Mouse (Mus musculus): ENCODE data around the gene Itpr3. TPM values are rescaled to one million over a fixed set of nuclear protein-coding genes. Genes with fewer than 3 reads are reported as not detected.
A peak's percentile ranks its signal among the peaks of the same experiment; 100 is the strongest.

The Itpr3 gene
- polyA plus RNA-seq, 1 experiment from 2014 or later, result 0.48 TPM

DNA sequence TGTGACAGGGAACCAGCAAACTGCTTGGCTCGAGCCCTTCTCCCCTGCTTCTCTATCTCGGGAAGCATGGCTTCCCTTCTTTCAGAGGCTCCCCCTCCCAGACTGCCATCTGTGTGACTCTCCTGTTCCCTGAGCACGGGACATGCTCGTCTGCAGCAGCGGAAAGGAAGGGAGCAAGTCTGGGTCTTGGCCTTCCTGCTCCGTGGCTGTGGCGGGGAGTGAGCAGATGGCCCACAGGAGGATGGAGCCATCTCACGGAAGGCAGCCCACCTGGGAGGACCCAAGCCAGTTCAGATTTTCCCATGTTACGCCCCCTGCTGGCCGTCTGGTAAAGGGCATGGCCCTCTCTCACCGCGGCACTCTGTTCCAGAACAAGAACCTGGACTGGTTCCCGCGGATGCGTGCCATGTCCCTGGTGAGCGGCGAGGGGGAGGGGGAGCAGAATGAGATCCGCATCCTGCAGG, 63.5 kb downstream of the Itpr3 start:
- Histone ChIP-seq H3K4me1 (replicated peaks) (peaks cover 56% of the 10 kb centered on the region), H3K4me3 (replicated peaks) (no peak overlapping the region), H3K36me3 (peaks cover 54% of the 10 kb centered on the region), H3K4me2 (no peak overlapping the region), H3K9me3 (replicated peaks) (no peaks in the 10 kb centered on the region), H3K27me3 (no peaks in the 10 kb centered on the region), H3K27ac (no peak overlapping the region), H3K9ac (no peak overlapping the region)
- no peak for DNase-seq
- 23% methylated on average over 18 of the region's 18 CpGs for WGBS (ENCODE audit: insufficient replicate concordance)
- no peak for ATAC-seq (ENCODE audit: low read depth)

DNA sequence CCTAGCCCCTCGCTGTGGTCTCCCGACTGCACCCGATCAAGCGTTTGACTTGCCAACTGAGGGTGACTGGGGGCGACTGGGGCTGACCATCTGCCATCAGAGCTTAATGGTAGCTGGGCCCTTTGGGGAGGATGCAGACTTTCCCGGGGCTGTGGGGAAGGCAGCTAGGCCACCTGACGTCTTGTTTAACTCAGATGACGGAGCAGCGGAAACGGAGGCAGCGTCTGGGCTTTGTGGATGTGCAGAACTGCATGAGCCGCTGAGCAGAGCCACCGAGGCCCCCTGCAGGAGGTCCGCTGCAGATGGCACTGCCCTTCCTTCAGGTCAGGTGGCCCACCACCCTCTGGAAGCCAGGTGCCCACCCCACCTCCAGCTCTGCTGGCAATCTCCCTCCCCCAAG, 64.2 kb downstream of the Itpr3 start:
- no peak overlapping the region for H3K4me2 ChIP-seq
- WGBS (ENCODE audit: insufficient replicate concordance), result 69% methylated on average over 14 of the region's 14 CpGs
- peaks cover 56% of the 10 kb centered on the region for H3K4me1 ChIP-seq (replicated peaks)
- no peaks in the 10 kb centered on the region for H3K9me3 ChIP-seq (replicated peaks)
- H3K27ac ChIP-seq, result peak overlapping the region; percentile 55
- no peaks in the 10 kb centered on the region for H3K27me3 ChIP-seq
- DNase-seq, result no peak
- H3K36me3 ChIP-seq, result peaks cover 54% of the 10 kb centered on the region
- no peak overlapping the region for H3K4me3 ChIP-seq (replicated peaks)
- no peak for ATAC-seq (ENCODE audit: low read depth)
- no peak overlapping the region for H3K9ac ChIP-seq

DNA sequence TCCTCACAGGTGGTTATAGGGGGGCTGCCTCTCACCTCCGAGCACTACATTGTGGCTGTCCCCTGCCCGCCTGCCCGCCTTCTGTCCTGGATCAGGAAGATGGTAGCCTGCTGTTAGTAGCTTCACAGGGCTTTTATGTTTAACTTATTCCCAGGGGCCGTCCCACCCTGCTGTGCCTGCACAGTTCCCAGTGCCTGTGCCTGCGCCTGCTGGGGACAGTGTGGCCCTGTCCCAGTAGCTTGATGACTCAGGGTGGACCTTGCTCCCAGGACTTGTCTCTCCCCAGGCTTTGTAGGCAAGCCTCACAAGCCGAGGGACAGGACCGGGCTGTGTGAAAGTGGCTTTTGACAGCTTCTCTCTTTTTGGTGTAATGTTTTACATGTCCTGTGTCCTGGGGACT, 64.7 kb downstream of the Itpr3 start:
- DNase-seq, result no peak
- WGBS (ENCODE audit: insufficient replicate concordance), result 72% methylated on average over 7 of the region's 7 CpGs
- peaks cover 50% of the 10 kb centered on the region for H3K36me3 ChIP-seq
- peak overlapping the region; percentile 60 for H3K27ac ChIP-seq
- peak; percentile 63 for ATAC-seq (ENCODE audit: low read depth)
- no peaks in the 10 kb centered on the region for H3K27me3 ChIP-seq
- H3K4me2 ChIP-seq, result no peak overlapping the region
- H3K4me3 ChIP-seq (replicated peaks), result no peak overlapping the region
- H3K9ac ChIP-seq, result no peak overlapping the region
- H3K4me1 ChIP-seq (replicated peaks), result peaks cover 58% of the 10 kb centered on the region
- no peaks in the 10 kb centered on the region for H3K9me3 ChIP-seq (replicated peaks)

DNA sequence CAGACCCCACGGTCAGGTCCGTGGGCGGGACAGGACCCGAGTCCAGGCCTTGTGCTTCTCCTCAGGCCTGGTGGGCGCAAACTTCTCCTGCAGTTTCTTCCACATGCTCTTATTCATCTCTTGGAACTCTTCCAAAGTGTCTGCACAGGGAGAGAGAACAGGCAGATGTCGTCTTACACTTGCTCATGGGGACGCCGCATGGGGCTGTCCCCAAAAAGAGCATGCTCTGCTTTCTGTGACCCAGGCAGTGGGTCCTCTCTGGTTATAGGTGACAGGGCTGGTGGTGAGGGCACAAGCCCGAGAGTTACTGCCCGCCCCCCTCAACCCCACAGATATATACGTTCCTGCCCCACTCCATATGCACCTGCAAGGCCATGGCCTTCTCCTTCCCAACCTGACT, 65.6 kb downstream of the Itpr3 start:
- peaks cover 61% of the 10 kb centered on the region for H3K4me1 ChIP-seq (replicated peaks)
- 0 out of 2 replicates have a peak overlapping the region, but pooled peaks have one; percentile 60 for H3K27ac ChIP-seq
- ATAC-seq (ENCODE audit: low read depth), result no peak
- no peak overlapping the region for H3K4me3 ChIP-seq (replicated peaks)
- H3K27me3 ChIP-seq, result no peaks in the 10 kb centered on the region
- no peak overlapping the region for H3K9ac ChIP-seq
- H3K4me2 ChIP-seq, result no peak overlapping the region
- H3K36me3 ChIP-seq, result peaks cover 49% of the 10 kb centered on the region
- no peak for DNase-seq
- WGBS (ENCODE audit: insufficient replicate concordance), result 81% methylated on average over 11 of the region's 11 CpGs
- no peaks in the 10 kb centered on the region for H3K9me3 ChIP-seq (replicated peaks)

DNA sequence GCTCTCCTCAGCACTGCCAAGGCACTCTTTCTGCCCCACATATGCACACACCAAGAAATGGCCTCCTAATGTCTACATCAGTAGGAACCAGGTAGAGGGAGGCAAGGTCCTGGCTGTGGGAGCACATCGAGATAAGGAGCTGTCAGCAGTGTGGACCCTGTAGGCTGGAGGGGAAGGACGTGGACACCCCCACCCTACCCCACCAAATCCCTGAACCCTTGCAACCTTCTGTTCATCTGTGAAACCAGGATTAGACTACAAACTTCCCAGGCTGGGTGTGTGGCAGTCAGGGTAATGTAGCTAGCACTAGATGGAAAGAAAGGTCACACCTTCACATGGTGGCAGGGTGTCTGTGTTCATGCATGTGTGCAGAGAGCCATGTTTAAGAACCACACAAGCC, 66.0 kb downstream of the Itpr3 start:
- ATAC-seq (ENCODE audit: low read depth) (no peak), DNase-seq (no peak)
- Histone ChIP-seq H3K9me3 (replicated peaks) (no peaks in the 10 kb centered on the region), H3K4me2 (no peak overlapping the region), H3K36me3 (peaks cover 51% of the 10 kb centered on the region), H3K4me1 (replicated peaks) (peaks cover 62% of the 10 kb centered on the region), H3K4me3 (replicated peaks) (no peak overlapping the region), H3K27ac (peak overlapping the region; percentile 29; the same call in 1 of the 2 replicates), H3K9ac (no peak overlapping the region), H3K27me3 (no peaks in the 10 kb centered on the region)
- WGBS (ENCODE audit: insufficient replicate concordance), result 72% methylated on average over 2 of the region's 2 CpGs

DNA sequence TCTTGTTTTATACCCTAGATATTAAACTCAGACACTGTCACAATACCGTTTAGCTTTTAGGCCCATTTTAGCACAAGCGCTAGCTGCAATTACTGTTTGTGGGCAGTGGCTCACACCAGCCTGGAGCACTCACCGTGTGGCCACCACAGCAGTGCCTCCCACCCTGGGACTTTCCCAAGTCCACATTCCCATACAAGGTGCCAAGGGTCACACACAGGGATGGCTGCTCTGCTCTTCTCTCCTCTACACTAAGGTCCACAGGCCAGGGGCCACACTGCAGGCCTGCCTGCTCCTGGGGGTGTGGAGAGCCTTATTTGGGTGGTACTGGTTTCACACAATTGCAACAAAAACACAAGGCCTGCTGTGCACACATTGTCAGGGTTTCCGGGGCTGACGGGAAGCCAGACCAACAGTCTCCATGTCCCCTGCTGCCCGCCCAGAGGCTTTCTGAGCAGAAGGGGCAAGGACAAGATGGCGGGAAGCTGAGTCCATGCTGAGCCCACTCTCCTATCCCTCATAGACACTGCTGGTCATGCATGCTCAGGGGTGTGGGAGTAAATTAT, 66.8 kb downstream of the Itpr3 start:
- peaks cover 69% of the 10 kb centered on the region for H3K4me1 ChIP-seq (replicated peaks)
- no peaks in the 10 kb centered on the region for H3K9me3 ChIP-seq (replicated peaks)
- no peak overlapping the region for H3K4me3 ChIP-seq (replicated peaks)
- H3K9ac ChIP-seq, result no peak overlapping the region
- DNase-seq (no peak), ATAC-seq (ENCODE audit: low read depth) (peak; percentile 57)
- H3K27ac ChIP-seq, result peak overlapping the region; percentile 15; the same call in 1 of the 2 replicates
- H3K27me3 ChIP-seq, result no peaks in the 10 kb centered on the region
- no peak overlapping the region for H3K4me2 ChIP-seq
- WGBS (ENCODE audit: insufficient replicate concordance), result 73% methylated on average over 7 of the region's 7 CpGs
- peaks cover 51% of the 10 kb centered on the region for H3K36me3 ChIP-seq

DNA sequence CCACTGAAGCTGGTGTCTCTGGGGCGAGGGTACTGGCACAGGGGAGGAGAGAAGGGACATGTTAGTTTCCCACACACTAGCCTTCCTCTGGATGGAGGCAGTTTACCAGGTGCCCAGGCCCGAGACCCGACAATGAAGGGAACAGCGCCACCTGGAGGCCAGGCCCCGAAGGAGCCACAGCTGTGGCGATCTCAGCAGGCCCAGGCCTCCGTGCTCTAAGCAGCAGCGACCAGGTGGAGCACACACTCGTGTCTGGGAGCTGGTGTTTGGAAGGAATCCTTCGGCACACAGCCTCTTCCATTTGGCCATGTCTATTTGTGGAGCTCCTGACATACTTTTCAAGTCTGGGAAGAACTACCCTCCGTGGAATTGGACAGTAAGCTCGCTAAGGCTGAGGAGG, 68.1 kb downstream of the Itpr3 start:
- DNase-seq (peak; percentile 48), ATAC-seq (ENCODE audit: low read depth) (peak; percentile 39)
- peaks cover 70% of the 10 kb centered on the region for H3K4me1 ChIP-seq (replicated peaks)
- no peaks in the 10 kb centered on the region for H3K27me3 ChIP-seq
- 0 out of 2 replicates have a peak overlapping the region, but pooled peaks have one; percentile 4 for H3K27ac ChIP-seq
- H3K9ac ChIP-seq, result no peak overlapping the region
- no peaks in the 10 kb centered on the region for H3K9me3 ChIP-seq (replicated peaks)
- H3K36me3 ChIP-seq, result peaks cover 56% of the 10 kb centered on the region
- no peak overlapping the region for H3K4me3 ChIP-seq (replicated peaks)
- 37% methylated on average over 12 of the region's 12 CpGs for WGBS (ENCODE audit: insufficient replicate concordance)
- no peak overlapping the region for H3K4me2 ChIP-seq

DNA sequence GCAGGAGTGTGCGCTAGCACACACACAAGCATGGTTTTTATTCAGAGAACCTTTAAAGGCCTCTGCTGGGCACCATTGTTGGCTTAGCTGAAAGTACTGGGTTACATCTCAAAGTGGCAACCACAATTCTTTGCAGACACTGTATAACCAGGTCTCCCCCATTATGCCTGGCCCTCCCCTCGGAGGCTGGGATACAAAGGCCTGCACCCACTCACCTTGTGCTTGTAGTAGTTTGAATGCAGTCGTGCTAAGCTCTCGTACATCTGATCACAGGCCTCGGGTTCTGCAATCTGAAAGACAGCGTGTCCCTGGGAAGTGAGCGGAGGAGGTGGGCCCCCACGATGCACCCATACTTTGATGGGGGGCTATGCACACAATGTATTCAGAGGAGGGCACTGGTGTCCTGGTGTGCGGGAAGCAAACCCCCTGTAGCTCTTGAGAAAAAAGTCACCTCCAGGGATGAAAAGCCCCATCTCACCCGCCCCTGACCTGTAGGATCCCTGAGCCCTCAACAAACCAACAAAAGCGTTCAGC, 68.6 kb downstream of the Itpr3 start:
- Histone ChIP-seq H3K36me3 (peaks cover 56% of the 10 kb centered on the region), H3K4me2 (no peak overlapping the region), H3K27ac (no peak overlapping the region), H3K9me3 (replicated peaks) (no peaks in the 10 kb centered on the region), H3K4me1 (replicated peaks) (peaks cover 71% of the 10 kb centered on the region), H3K9ac (no peak overlapping the region), H3K27me3 (no peaks in the 10 kb centered on the region), H3K4me3 (replicated peaks) (no peak overlapping the region)
- 79% methylated on average over 11 of the region's 11 CpGs for WGBS (ENCODE audit: insufficient replicate concordance)
- DNase-seq (no peak), ATAC-seq (ENCODE audit: low read depth) (no peak)

DNA sequence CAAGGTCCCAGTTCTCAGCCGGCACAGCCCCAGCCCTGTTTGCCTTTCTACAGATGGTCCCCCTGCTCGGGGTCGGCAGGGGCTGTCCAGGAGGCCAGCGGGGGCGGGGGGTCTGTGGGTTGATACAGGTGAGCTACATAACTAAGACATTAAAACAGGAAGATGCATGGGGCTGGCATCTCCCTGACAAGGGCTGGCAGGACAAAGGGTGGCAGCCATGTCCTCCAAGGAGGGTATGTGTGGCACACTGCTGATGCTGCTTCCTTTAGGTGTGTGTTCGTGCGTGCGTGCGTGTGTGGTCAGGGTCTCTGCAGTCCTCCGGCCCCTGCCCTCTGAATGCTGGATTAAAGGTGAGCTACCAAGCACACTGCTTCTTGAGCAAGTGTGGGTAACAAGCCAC, 69.9 kb downstream of the Itpr3 start:
- ATAC-seq (ENCODE audit: low read depth) (no peak), DNase-seq (no peak)
- WGBS (ENCODE audit: insufficient replicate concordance), result 81% methylated on average over 10 of the region's 10 CpGs
- no peak overlapping the region for H3K4me2 ChIP-seq
- H3K9ac ChIP-seq, result no peak overlapping the region
- H3K4me3 ChIP-seq (replicated peaks), result no peak overlapping the region
- no peaks in the 10 kb centered on the region for H3K27me3 ChIP-seq
- peaks cover 73% of the 10 kb centered on the region for H3K4me1 ChIP-seq (replicated peaks)
- H3K36me3 ChIP-seq, result peaks cover 55% of the 10 kb centered on the region
- no peak overlapping the region for H3K27ac ChIP-seq
- H3K9me3 ChIP-seq (replicated peaks), result no peaks in the 10 kb centered on the region

DNA sequence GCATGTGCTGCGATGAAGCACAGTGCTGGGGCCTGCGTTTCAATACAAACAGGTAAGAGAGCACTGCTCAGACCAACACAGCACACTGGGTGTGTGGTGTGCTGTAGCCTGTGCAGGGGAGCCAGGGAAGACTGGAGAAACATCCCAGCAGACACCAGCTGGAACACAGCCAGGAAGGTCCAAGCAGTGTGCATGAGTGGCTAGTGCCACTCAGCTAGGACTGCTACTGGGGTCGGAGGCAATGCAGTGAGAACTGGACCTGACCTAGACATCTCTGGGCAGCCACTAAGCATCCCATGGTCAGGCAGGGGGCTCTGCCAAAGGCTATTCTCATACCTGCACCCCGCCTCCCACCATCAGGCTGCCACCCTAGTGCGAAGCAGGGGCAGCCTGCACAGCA, 71.1 kb downstream of the Itpr3 start:
- no peak overlapping the region for H3K4me3 ChIP-seq (replicated peaks)
- no peaks in the 10 kb centered on the region for H3K27me3 ChIP-seq
- peaks cover 74% of the 10 kb centered on the region for H3K4me1 ChIP-seq (replicated peaks)
- 82% methylated on average over 5 of the region's 5 CpGs for WGBS (ENCODE audit: insufficient replicate concordance)
- H3K9ac ChIP-seq, result no peak overlapping the region
- H3K4me2 ChIP-seq, result no peak overlapping the region
- H3K36me3 ChIP-seq, result peaks cover 43% of the 10 kb centered on the region
- ATAC-seq (ENCODE audit: low read depth) (no peak), DNase-seq (no peak)
- H3K9me3 ChIP-seq (replicated peaks), result no peaks in the 10 kb centered on the region
- no peak overlapping the region for H3K27ac ChIP-seq

DNA sequence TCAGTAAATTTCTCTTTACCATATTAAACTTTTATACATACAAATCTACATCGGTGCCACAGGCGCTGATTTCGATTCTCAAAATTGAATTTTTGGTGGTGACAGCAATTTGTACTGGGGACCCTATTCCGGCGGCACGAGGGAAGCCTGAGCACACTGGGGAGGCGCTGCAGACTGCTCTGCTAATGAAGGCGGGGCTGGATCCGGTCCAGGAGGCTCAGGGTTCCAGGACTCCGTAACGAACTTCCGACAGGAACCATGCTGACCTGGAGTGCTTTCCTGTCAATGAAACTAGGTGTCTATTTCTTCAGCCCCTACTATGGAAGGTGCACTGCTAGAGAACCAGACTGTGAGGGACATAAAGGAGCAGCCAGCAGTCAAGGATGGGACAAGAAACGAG, 72.2 kb downstream of the Itpr3 start:
- Histone ChIP-seq H3K4me1 (replicated peaks) (peaks cover 71% of the 10 kb centered on the region), H3K9me3 (replicated peaks) (no peaks in the 10 kb centered on the region), H3K36me3 (peaks cover 32% of the 10 kb centered on the region), H3K4me3 (replicated peaks) (no peak overlapping the region), H3K4me2 (no peak overlapping the region), H3K27me3 (no peaks in the 10 kb centered on the region), H3K27ac (no peak overlapping the region), H3K9ac (no peak overlapping the region)
- WGBS (ENCODE audit: insufficient replicate concordance), result 80% methylated on average over 13 of the region's 13 CpGs
- DNase-seq (no peak), ATAC-seq (ENCODE audit: low read depth) (no peak)

DNA sequence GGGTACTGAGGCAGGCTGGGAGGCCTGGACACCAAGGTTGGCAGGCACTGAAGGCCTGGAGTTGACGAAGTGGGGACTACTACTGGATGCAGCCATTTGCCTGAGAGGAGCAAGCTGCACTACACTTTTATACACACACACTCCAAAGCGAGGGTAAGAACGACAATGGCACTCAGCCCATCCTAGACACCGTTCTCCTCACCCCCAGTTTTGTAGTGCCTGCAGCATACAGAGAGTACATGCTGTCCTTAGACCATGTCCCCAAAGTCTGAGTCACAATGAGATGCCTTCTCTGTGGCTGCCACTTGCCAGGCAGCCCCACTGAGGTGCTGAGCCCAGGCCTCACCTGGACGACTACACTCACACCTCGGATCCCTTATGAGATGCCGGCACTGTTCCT, 72.7 kb downstream of the Itpr3 start:
- Histone ChIP-seq H3K36me3 (peaks cover 27% of the 10 kb centered on the region), H3K4me3 (replicated peaks) (no peak overlapping the region), H3K4me2 (0 out of 2 replicates have a peak overlapping the region, but pooled peaks have one; percentile 13), H3K9ac (0 out of 2 replicates have a peak overlapping the region, but pooled peaks have one; percentile 9), H3K4me1 (replicated peaks) (peaks cover 71% of the 10 kb centered on the region), H3K9me3 (replicated peaks) (no peaks in the 10 kb centered on the region), H3K27me3 (no peaks in the 10 kb centered on the region), H3K27ac (no peak overlapping the region)
- ATAC-seq (ENCODE audit: low read depth), result no peak
- DNase-seq, result no peak
- 75% methylated on average over 7 of the region's 7 CpGs for WGBS (ENCODE audit: insufficient replicate concordance)

Data from liver, embryonic 13.5 days (tissue).